Mouse (Mus musculus) hindbrain, embryonic 15.5 days (tissue): ENCODE measurements around the gene Gpsm3. TPM values are rescaled to one million over a fixed set of nuclear protein-coding genes. Genes with fewer than 3 reads are reported as not detected.

ENCODE experiments used
- ATAC-seq: fragments of 200-750 bp; cut with Nextera tagmentation; 2 replicates; pipeline ENCODE4 v1.8.0; 2017; ENCODE audit warnings: low read depth, moderate number of reproducible peaks, moderate TSS enrichment; ENCODE audit not compliant: low FRiP score
- H3K27ac ChIP-seq: fragments of 300-500 bp; sonication (generic); replicated peaks from 2 replicates; pipeline ENCODE4 v1.5.1; 2015; ENCODE audit warnings: mild to moderate bottlenecking, inconsistent platforms
- H3K27me3 ChIP-seq: fragments of 300-500 bp; sonication (generic); 2 replicates; pipeline ENCODE4 v1.6.1; 2015; ENCODE audit warnings: control low read depth, inconsistent platforms
- H3K36me3 ChIP-seq: fragments of 300-500 bp; sonication (generic); 2 replicates; pipeline ENCODE4 v1.6.1; 2015; ENCODE audit warnings: control low read depth, inconsistent platforms
- H3K4me1 ChIP-seq: fragments of 300-500 bp; sonication (generic); replicated peaks from 2 replicates; pipeline ENCODE4 v1.6.1; 2015; ENCODE audit warnings: control low read depth, inconsistent platforms
- H3K4me2 ChIP-seq: fragments of 300-500 bp; sonication (generic); 2 replicates; pipeline ENCODE4 v1.6.1; 2015; ENCODE audit warnings: moderate library complexity, mild to moderate bottlenecking, inconsistent platforms
- H3K4me3 ChIP-seq: fragments of 300-500 bp; sonication (generic); 2 replicates; pipeline ENCODE4 v1.5.1; 2015; ENCODE audit warnings: mild to moderate bottlenecking, inconsistent platforms
- H3K9ac ChIP-seq: fragments of 300-500 bp; sonication (generic); 2 replicates; pipeline ENCODE4 v1.6.1; 2015; ENCODE audit warnings: inconsistent platforms
- H3K9me3 ChIP-seq: fragments of 300-500 bp; sonication (generic); 2 replicates; pipeline ENCODE4 v1.6.1; 2016; ENCODE audit warnings: control low read depth, inconsistent platforms
- WGBS: fragments of 180-500 bp; shearing (Covaris S2); methylation state at CpG from one replicate; pipeline ENCODE4 v1.1.7; 2015; 5-methylcytosine and 5-hydroxymethylcytosine counted together
- polyA plus RNA-seq: library from polyadenylated mRNA; unstranded; fragments of >200 nt; fragmentation: Nextera tagmentation; extraction: Ambion mirVana; gene quantifications from 2 replicates; pipeline ENCODE4 v1.2.1, GENCODE M21; 2015

Gene Gpsm3
- polyA plus RNA-seq, 1 experiment from 2014 or later: 4.1 TPM

DNA sequence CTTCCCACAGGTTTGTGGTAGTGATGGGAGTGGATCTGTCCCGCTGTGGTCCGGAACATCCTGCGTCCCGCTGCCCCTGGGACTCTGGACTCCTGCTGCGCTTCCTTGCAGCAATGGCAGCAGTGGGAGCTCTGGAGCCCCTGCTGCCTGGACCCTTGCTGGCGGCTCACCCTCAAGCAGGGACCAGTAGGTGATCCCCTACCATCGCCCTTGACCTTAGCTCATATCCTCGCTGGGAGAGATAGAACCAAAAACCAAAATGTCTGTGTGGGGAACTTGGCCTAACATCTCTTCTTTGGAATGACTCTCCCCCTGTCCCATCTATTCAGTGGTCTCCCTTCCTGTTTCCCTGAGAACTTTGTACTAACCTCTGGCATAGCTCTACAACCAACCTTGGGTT is 5.8 kb upstream of the Gpsm3 start:
- Histone ChIP-seq H3K9me3 (no peaks in the 10 kb centered on the region), H3K27me3 (no peaks in the 10 kb centered on the region), H3K4me3 (no peak overlapping the region), H3K36me3 (no peaks in the 10 kb centered on the region), H3K4me2 (no peak overlapping the region), H3K27ac (no peak overlapping the region), H3K4me1 (peaks cover 23% of the 10 kb centered on the region), H3K9ac (no peak overlapping the region)
- ATAC-seq: no peak
- WGBS: 88% methylated on average over 8 of the region's 8 CpGs

DNA sequence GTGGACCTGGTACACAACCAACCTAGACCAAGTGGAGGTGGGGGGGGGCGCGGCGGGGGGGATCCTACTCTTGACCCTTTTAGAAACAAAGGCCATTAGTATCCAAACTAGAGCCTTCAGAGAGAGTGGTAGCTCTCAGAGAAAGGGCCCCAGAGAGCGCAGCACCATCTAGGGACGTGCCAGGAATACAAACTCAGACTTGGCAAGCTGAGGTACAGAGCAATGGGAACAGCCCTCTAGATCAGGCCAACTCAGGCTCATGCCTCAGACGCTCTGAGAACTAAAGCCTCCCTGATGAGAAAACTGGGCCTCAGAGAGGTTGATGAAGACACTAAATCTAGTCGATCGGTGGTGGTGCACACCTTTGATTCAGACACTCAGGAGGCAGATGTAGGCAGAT is 4.5 kb upstream of the Gpsm3 start:
- Histone ChIP-seq H3K9ac (no peak overlapping the region), H3K9me3 (no peaks in the 10 kb centered on the region), H3K4me1 (peaks cover 32% of the 10 kb centered on the region), H3K36me3 (no peaks in the 10 kb centered on the region), H3K4me2 (no peak overlapping the region), H3K27ac (0 out of 2 replicates have a peak overlapping the region, but pooled peaks have one; percentile 23), H3K4me3 (no peak overlapping the region), H3K27me3 (no peaks in the 10 kb centered on the region)
- 83% methylated on average over 8 of the region's 8 CpGs for WGBS
- no peak for ATAC-seq

DNA sequence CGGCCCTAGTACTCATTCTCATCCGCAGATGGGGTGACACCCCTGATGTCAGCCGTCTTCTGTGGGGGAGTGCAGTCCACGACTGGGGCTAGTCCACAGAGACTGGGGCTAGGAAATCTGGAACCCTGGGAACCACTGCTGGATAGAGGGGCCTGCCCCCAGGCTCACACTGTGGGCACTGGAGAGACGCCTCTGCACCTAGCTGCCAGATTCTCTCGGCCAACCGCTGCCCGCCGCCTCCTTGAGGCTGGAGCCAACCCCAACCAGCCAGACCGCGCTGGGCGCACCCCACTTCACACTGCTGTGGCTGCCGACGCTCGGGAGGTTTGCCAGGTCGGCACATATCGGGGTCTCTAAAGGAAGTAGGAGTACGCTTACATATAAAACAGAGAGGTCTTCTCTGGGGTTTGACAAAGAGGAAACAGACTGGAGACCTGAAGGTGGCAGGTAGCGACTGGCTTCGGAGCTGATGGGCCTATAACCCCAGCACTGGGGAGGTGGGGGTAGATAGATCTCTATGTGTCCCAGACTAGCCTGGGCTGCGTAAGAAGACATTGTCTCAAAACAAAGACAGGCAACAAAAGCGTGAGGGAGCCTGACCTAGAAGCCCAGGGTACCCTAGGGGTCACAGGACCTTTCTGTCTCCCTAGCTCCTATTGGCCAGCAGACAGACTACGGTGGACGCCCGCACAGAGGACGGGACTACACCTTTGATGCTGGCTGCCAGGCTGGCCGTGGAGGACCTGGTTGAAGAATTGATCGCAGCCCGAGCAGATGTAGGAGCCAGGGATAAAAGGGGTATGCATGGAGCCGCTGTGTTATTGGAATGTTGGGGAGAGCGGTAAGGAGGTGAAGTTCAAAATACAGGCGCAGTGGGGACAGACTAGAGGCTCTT is 3.5 kb upstream of the Gpsm3 start:
- H3K4me2 ChIP-seq: peak overlapping the region; percentile 86
- peak overlapping the region; percentile 99 for H3K27ac ChIP-seq
- no peaks in the 10 kb centered on the region for H3K27me3 ChIP-seq
- ATAC-seq: peak; percentile 12
- H3K36me3 ChIP-seq: no peaks in the 10 kb centered on the region
- H3K4me3 ChIP-seq: peak overlapping the region; percentile 65
- no peaks in the 10 kb centered on the region for H3K9me3 ChIP-seq
- peak overlapping the region; percentile 81 for H3K9ac ChIP-seq
- 10% methylated on average over 32 of the region's 32 CpGs for WGBS
- peaks cover 42% of the 10 kb centered on the region for H3K4me1 ChIP-seq

DNA sequence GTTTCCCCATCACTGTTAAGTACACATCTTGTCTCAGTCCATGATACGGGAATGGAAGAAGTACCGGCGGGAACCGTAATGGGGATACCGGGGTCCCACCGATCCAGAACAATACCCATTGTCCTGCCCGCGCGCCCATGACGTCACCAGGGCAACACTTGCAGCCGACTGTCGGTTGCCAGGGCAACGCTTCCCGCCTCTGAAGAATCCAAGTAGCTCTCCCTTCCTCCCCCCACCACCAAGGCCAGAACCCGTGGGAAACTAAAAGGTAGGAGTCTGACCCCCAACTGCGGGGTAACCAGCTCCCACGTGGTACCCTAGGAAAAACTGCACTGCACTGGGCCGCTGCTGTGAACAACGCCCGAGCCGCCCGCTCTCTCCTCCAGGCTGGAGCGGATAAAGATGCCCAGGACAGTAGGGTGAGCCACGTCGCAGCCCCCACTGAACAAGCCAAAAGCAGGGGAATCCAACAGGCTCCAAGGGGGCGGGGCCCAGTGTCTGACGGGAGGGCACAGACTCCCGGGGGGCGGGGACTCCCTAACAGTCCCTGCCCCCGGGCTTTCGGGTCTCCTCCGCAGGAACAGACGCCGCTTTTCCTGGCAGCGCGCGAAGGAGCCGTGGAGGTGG is 2.7 kb upstream of the Gpsm3 start:
- Histone ChIP-seq H3K4me2 (peak overlapping the region; percentile 86), H3K9ac (peak overlapping the region; percentile 81), H3K4me3 (peak overlapping the region; percentile 65), H3K27me3 (no peaks in the 10 kb centered on the region), H3K36me3 (no peaks in the 10 kb centered on the region), H3K9me3 (no peaks in the 10 kb centered on the region), H3K27ac (peak overlapping the region; percentile 99), H3K4me1 (peaks cover 47% of the 10 kb centered on the region)
- 0% methylated on average over 38 of the region's 38 CpGs for WGBS
- ATAC-seq: peak; percentile 84

DNA sequence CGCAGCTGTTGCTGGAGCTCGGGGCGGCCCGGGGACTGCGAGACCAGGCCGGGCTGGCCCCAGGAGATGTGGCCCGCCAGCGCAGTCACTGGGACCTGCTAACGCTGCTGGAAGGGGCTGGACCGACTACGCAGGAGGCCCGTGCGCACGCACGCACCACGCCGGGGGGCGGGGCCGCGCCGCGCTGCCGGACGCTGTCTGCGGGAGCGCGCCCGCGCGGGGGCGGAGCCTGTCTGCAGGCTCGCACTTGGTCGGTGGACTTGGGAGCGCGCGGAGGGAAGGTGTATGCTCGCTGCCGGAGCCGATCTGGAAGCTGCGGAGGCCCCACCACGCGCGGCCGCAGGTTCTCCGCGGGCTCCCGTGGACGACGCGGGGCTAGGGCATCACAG is 2.2 kb upstream of the Gpsm3 start:
- ATAC-seq: peak; percentile 83
- Histone ChIP-seq H3K4me3 (peak overlapping the region; percentile 65), H3K27me3 (no peaks in the 10 kb centered on the region), H3K4me1 (peaks cover 47% of the 10 kb centered on the region), H3K36me3 (no peaks in the 10 kb centered on the region), H3K9ac (peak overlapping the region; percentile 97), H3K9me3 (no peaks in the 10 kb centered on the region), H3K4me2 (peak overlapping the region; percentile 86), H3K27ac (peak overlapping the region; percentile 99)
- WGBS: under 1% methylated on average over 48 of the region's 50 CpGs

DNA sequence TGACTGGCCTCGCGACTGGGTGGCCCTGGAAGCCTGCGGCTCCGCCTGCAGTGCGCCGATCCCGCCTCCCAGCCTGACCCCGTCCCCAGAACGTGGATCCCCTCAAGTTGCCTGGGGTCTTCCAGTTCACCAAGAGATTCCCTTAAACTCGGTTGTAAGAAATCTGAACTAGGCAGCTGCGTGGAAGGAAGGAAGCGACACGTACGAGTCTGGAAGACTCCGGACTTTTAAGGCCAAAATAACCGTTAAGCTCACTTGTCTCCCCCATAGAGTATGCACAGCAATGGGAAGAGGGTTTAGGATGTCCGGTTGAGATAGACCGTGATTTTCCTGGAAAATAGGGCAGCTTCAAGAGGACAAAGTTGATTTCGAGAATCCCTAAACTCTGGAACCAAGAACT is 1.8 kb upstream of the Gpsm3 start:
- H3K27me3 ChIP-seq: no peaks in the 10 kb centered on the region
- peaks cover 51% of the 10 kb centered on the region for H3K4me1 ChIP-seq
- peak overlapping the region; percentile 99 for H3K27ac ChIP-seq
- H3K9me3 ChIP-seq: no peaks in the 10 kb centered on the region
- peak overlapping the region; percentile 86 for H3K4me2 ChIP-seq
- no peaks in the 10 kb centered on the region for H3K36me3 ChIP-seq
- WGBS: 4% methylated on average over 19 of the region's 19 CpGs
- H3K4me3 ChIP-seq: peak overlapping the region; percentile 65
- H3K9ac ChIP-seq: peak overlapping the region; percentile 97
- ATAC-seq: no peak

DNA sequence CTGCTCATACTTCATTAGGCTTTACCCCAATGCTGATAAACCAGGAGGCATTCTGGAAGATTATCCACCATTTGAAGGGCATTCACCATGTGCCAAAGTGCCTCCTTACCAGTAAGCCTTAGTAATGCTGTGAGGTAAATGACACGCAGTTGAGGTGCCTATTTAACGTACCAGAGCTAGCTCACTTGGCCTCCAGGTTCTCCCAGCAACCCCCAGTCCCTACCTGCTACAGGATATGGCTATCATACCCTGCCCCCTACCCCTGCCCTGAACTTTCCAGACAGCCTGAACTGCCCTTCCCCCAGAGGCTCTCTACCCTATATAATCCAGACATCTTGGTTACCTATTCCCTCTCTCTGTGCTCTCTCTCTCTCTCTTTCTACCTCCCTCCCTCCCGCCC is 839 bp upstream of the Gpsm3 start:
- Histone ChIP-seq H3K27me3 (no peaks in the 10 kb centered on the region), H3K4me2 (no peak overlapping the region), H3K4me1 (peaks cover 61% of the 10 kb centered on the region), H3K27ac (no peak overlapping the region), H3K9me3 (no peaks in the 10 kb centered on the region), H3K4me3 (peak overlapping the region; percentile 65; the same call in 1 of the 2 replicates), H3K36me3 (no peaks in the 10 kb centered on the region), H3K9ac (peak overlapping the region; percentile 14; the same call in 1 of the 2 replicates)
- WGBS: 76% methylated on average over 3 of the region's 3 CpGs
- ATAC-seq: no peak

DNA sequence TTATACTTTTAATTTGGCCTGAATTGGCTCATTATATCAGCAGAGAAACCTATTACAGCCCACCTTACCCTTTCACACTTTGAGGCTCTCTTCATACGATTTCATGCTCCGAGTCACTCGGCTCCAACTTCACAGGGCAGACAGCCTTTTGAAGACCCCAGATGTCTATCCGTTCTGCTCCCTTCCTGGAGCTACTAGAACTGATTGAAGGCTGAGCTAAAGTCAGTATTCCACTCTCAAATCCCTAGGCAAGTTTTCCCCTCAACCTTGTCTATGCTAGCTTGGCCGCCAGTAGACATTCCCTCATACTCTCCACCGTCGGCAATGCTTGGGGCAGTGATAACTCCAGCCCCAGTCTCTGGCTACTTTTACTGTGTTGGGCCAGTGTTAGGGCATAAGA is 400 bp upstream of the Gpsm3 start:
- Histone ChIP-seq H3K4me3 (no peak overlapping the region), H3K27me3 (no peaks in the 10 kb centered on the region), H3K9me3 (no peaks in the 10 kb centered on the region), H3K4me2 (no peak overlapping the region), H3K27ac (no peak overlapping the region), H3K4me1 (peaks cover 65% of the 10 kb centered on the region), H3K36me3 (no peaks in the 10 kb centered on the region), H3K9ac (no peak overlapping the region)
- 48% methylated on average over 7 of the region's 7 CpGs for WGBS
- ATAC-seq: no peak

DNA sequence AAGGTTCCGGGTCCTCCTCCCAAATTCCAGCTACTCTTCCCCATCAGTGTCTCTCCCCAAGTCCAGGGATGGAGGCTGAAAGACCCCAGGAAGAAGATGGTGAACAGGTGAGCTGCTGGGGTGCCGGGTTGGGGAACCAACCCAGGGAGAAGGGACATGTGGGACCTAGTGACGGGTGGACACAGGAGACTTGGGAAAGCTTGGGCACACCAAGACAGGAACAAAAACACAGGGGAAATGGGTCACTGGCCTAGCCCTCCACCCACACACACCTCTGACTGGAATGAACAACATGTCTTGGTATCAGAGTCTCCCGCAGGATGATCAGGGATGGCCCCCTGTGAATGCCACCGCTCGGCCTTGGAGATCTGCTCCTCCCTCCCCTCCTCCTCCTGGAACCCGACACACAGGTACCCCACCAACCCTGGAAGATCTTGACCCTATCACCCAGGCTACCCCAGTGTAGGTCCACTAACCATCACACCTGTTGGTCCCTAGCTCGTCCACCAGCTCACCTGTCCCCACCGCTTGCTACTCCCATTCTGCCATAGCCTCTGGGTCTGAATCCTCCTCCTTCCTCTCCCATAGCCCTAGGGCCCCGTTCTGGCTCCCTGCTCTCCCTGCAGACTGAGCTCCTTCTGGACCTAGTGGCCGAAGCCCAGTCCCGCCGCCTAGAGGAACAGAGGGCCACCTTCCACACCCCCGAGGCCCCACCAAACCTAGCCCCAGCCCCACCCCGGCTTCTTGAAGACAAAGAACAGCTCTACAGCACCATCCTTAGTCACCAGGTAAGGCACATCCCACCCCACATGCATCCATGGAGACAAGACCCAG is 765 bp downstream of the Gpsm3 start:
- H3K9ac ChIP-seq: no peak overlapping the region
- 65% methylated on average over 15 of the region's 15 CpGs for WGBS

DNA sequence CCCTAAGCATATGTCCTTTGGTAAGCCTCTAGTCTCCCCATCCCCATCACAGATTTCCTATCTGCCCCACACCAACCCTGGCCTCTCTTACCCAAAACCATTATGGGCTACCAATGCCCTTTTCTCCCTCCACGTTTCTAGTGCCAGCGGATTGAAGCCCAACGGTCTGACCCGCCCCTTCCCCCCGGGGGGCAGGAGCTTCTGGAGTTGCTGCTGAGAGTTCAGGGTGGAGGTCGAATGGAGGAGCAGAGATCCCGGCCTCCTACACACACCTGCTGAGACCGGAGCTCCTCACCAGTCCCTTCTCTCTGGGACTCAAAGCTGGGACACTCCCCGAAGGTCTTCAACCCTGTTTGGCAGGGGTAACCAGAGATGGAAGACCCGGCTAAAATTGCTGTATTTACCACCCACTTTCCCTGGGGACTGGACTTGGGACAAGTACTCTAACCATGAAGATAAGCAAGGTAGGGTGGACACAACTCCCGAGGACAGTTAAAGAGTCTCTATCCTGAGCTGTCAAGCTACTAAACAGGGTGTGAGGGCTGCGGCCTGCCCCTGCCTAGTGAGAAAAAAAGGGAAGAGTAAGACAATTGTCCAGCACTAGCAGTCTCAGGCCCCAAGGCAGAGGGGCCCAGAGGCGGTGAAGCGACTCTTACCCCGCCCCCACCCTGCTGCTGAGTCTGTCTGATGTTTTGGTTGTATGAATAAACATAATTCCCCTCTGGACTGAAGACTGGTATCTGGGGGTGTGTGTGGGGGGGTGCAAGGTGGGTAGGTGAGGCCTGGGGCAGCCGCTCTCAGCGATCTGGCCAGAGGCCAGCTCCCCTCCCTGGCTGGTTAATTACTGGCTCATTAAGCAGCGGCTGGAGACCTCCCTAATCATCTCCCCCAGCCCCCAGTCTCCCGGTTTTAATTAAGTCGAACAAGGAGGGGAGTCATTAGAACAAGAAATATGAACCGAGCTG is 1.7 kb downstream of the Gpsm3 start, which contains the start of gene Pbx2:
Gene Pbx2 (plus strand): TSS at position 238 of the 965 bp plus-strand sequence.
- Histone ChIP-seq H3K9ac (peak within 1 kb of the TSS; percentile 95), H3K27me3 (no peaks in the 10 kb centered on the region), H3K9me3 (no peaks in the 10 kb centered on the region), H3K27ac (peak within 1 kb of the TSS; percentile 98), H3K36me3 (peaks cover 17% of the 10 kb centered on the region), H3K4me3 (peak within 1 kb of the TSS; percentile 85), H3K4me1 (peaks cover 72% of the 10 kb centered on the region), H3K4me2 (peak within 1 kb of the TSS; percentile 89)
- 1% methylated on average over 21 of the region's 21 CpGs for WGBS
- ATAC-seq: no peak

More for the DNA sequence above, 765 bp downstream of the Gpsm3 start:
- H3K4me2 ChIP-seq: peak overlapping the region; percentile 89
- no peaks in the 10 kb centered on the region for H3K27me3 ChIP-seq
- H3K4me1 ChIP-seq: peaks cover 77% of the 10 kb centered on the region
- no peak for ATAC-seq
- H3K9me3 ChIP-seq: no peaks in the 10 kb centered on the region
- peaks cover 9% of the 10 kb centered on the region; the same call in 1 of the 2 replicates for H3K36me3 ChIP-seq
- H3K4me3 ChIP-seq: no peak overlapping the region
- H3K27ac ChIP-seq: peak overlapping the region; percentile 98; the same call in 1 of the 2 replicates

DNA sequence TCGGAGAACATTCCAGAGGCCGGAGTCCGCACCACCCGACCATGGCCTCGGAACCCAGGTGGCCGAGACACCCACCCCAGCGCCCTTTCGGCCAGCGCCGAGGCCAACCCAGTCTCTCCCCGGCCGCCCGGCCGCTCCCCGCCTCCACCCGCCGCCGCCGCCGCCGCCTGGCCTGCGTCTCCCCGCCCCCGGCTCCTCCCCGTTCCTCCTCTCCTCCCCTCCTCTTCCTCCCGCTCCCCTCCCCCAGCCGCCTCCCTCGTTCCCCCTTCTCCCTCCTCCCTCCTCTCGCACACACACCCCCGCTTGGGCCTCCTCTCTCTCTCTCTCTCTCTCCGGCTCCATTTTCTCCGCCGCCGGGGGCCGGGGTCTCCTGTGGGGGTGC is 2.4 kb downstream of the Gpsm3 start:
- peak overlapping the region; percentile 89 for H3K4me2 ChIP-seq
- peaks cover 69% of the 10 kb centered on the region for H3K4me1 ChIP-seq
- H3K27ac ChIP-seq: peak overlapping the region; percentile 98
- H3K4me3 ChIP-seq: peak overlapping the region; percentile 85
- peak overlapping the region; percentile 95 for H3K9ac ChIP-seq
- H3K36me3 ChIP-seq: peaks cover 17% of the 10 kb centered on the region
- no peaks in the 10 kb centered on the region for H3K9me3 ChIP-seq
- peak; percentile 29 for ATAC-seq
- H3K27me3 ChIP-seq: no peaks in the 10 kb centered on the region
- WGBS: under 1% methylated on average over 27 of the region's 35 CpGs
